ENCODE assay signal across 8 mouse cellular contexts in the genomic region with DNA sequence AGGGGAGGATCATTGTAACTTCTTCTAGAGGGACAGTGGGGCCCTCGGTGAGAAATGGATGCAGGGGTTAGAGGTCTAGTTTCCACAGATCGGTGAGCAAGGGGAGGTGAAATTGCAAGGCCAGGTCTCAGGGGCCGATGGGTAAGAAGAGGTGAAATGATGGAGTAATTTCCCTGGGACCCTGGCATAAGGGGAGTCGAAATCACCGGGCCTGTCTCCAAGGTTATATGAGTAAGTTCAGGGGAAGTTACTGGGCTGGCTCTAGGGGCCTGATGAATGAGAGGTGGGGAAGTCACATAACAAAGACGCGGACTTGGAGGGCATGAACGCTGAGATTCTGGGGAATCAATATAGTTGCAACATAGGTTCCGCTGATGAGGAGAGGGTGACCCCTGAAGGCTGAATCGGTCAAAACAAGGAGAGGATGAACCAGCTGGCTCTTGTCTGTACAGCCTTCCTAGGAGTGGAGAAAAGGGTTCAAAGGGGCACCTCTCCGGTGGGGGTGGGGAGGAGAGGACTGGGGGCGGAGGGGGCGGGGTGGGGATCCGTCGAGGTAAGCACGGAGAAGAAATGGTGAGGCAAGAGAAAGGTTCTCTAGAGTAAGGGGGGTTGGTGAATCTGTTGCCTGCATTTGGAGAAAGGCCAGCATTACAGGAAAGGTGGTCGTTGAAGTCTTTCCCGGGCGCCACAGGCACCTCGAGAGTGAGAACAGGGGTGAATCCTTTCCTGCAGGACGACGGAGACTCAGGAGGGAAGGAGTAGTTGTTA. TPM values are rescaled to one million over a fixed set of nuclear protein-coding genes. Genes with fewer than 3 reads are reported as not detected.
A peak's percentile ranks its signal among the peaks of the same experiment; 100 is the strongest.
DNase-seq lines count a peak whose midpoint lies in the region; ATAC-seq and TF ChIP-seq lines count a peak whose summit lies in the region.

No protein-coding gene starts in this region.

- peak; percentile 65 for TF ChIP-seq CTCF in liver, postnatal 0 days (IDR thresholded peaks at IDR 0.05; ENCODE audit: low read depth)

- TF ChIP-seq EP300 in liver, postnatal 0 days (IDR thresholded peaks at IDR 0.05; ENCODE audit: low read depth) = no peak

- H3K9ac ChIP-seq in forebrain, embryonic 14.5 days (ENCODE audit: low read length) = peak overlapping the region; percentile 68
- H3K9ac ChIP-seq in intestine, embryonic 15.5 days = peak overlapping the region; percentile 56
- peak overlapping the region; percentile 53 for H3K9ac ChIP-seq in liver, postnatal 0 days (replicated peaks)
- peak overlapping the region; percentile 52 for H3K9ac ChIP-seq in neural tube, embryonic 11.5 days (ENCODE audit: low read length)

- peak; percentile 28 for DNase-seq in ovary, postnatal 36 days (ENCODE audit: low spot score)
- DNase-seq in ovary, postnatal 10 days (ENCODE audit: low spot score) = no peak
- peak; percentile 54 for DNase-seq in cerebellum, adult 11-12 months
- DNase-seq in forebrain, embryonic 14.5 days (ENCODE audit: low spot score) = peak; percentile 45
- DNase-seq in liver, postnatal 0 days = peak; percentile 53
- peak; percentile 58 for DNase-seq in neural tube, embryonic 11.5 days (ENCODE audit: low spot score)
- no peak for DNase-seq in gastrocnemius, adult 8-10 months (ENCODE audit: low spot score in 2 of 2)

- ATAC-seq in forebrain, embryonic 14.5 days = peak; percentile 18
- peak; percentile 59 for ATAC-seq in intestine, embryonic 15.5 days
- ATAC-seq in liver, postnatal 0 days = peak; percentile 55
- ATAC-seq in neural tube, embryonic 11.5 days (ENCODE audit: insufficient read depth, low FRiP score, low TSS enrichment) = peak; percentile 39; the same call in 1 of the 2 replicates

- H3K9me3 ChIP-seq in forebrain, embryonic 14.5 days (replicated peaks; ENCODE audit: control insufficient read depth, low read length) = no peaks in the 10 kb centered on the region
- no peaks in the 10 kb centered on the region for H3K9me3 ChIP-seq in intestine, embryonic 15.5 days
- H3K9me3 ChIP-seq in liver, postnatal 0 days (ENCODE audit: low read length) = no peaks in the 10 kb centered on the region
- H3K9me3 ChIP-seq in neural tube, embryonic 11.5 days (ENCODE audit: control insufficient read depth, low read length) = no peaks in the 10 kb centered on the region

- H3K36me3 ChIP-seq in forebrain, embryonic 14.5 days (ENCODE audit: control insufficient read depth, insufficient read depth, low read length) = peaks cover 3% of the 10 kb centered on the region; the same call in 1 of the 2 replicates
- 0 out of 2 replicates have a peak, but pooled peaks cover 3% of the 10 kb centered on the region for H3K36me3 ChIP-seq in intestine, embryonic 15.5 days
- no peaks in the 10 kb centered on the region; the same call in none of the 2 replicates for H3K36me3 ChIP-seq in liver, postnatal 0 days (replicated peaks; ENCODE audit: insufficient read depth, low read length)
- H3K36me3 ChIP-seq in neural tube, embryonic 11.5 days (ENCODE audit: control insufficient read depth, insufficient read depth, low read length) = no peaks in the 10 kb centered on the region

- peak overlapping the region; percentile 87; the same call in 1 of the 2 replicates for H3K27ac ChIP-seq in forebrain, embryonic 14.5 days (ENCODE audit: low read depth, low read length)
- peak overlapping the region; percentile 92 for H3K27ac ChIP-seq in intestine, embryonic 15.5 days
- peak overlapping the region; percentile 87 for H3K27ac ChIP-seq in liver, postnatal 0 days (ENCODE audit: low read depth)
- peak overlapping the region; percentile 79; the same call in 1 of the 2 replicates for H3K27ac ChIP-seq in neural tube, embryonic 11.5 days (ENCODE audit: low read depth, low read length)

- WGBS in forebrain, embryonic 14.5 days = 12% methylated on average over 21 of the region's 22 CpGs
- WGBS in intestine, embryonic 15.5 days = 5% methylated on average over 22 of the region's 22 CpGs
- WGBS in liver, postnatal 0 days (ENCODE audit: insufficient replicate concordance) = 6% methylated on average over 22 of the region's 22 CpGs
- 9% methylated on average over 22 of the region's 22 CpGs for WGBS in neural tube, embryonic 11.5 days

- H3K4me2 ChIP-seq in forebrain, embryonic 14.5 days (ENCODE audit: low read length) = peak overlapping the region; percentile 67
- H3K4me2 ChIP-seq in intestine, embryonic 15.5 days (replicated peaks) = peak overlapping the region; percentile 86
- H3K4me2 ChIP-seq in liver, postnatal 0 days (ENCODE audit: low read depth, low read length) = peak overlapping the region; percentile 84
- peak overlapping the region; percentile 81 for H3K4me2 ChIP-seq in neural tube, embryonic 11.5 days (ENCODE audit: low read depth)

- H3K4me3 ChIP-seq in forebrain, embryonic 14.5 days (ENCODE audit: low read depth, low read length) = peak overlapping the region; percentile 55
- H3K4me3 ChIP-seq in intestine, embryonic 15.5 days (replicated peaks) = peak overlapping the region; percentile 58
- peak overlapping the region; percentile 59 for H3K4me3 ChIP-seq in liver, postnatal 0 days (ENCODE audit: low read depth, low read length)
- H3K4me3 ChIP-seq in neural tube, embryonic 11.5 days (ENCODE audit: low read depth, low read length) = peak overlapping the region; percentile 45

- H3K4me1 ChIP-seq in forebrain, embryonic 14.5 days (ENCODE audit: control insufficient read depth, insufficient read depth, low read length) = peaks cover 7% of the 10 kb centered on the region; the same call in 1 of the 2 replicates
- H3K4me1 ChIP-seq in intestine, embryonic 15.5 days (replicated peaks) = 0 out of 2 replicates have a peak, but pooled peaks cover 10% of the 10 kb centered on the region
- peaks cover 10% of the 10 kb centered on the region for H3K4me1 ChIP-seq in liver, postnatal 0 days (ENCODE audit: insufficient read depth)
- no peaks in the 10 kb centered on the region; the same call in 1 of the 2 replicates for H3K4me1 ChIP-seq in neural tube, embryonic 11.5 days (ENCODE audit: control insufficient read depth, insufficient read depth, low read length)

- no peaks in the 10 kb centered on the region for H3K27me3 ChIP-seq in forebrain, embryonic 14.5 days (replicated peaks; ENCODE audit: control insufficient read depth, insufficient read depth, low read length)
- no peaks in the 10 kb centered on the region for H3K27me3 ChIP-seq in intestine, embryonic 15.5 days (replicated peaks)
- H3K27me3 ChIP-seq in liver, postnatal 0 days (ENCODE audit: insufficient read depth, low read length) = no peaks in the 10 kb centered on the region
- no peaks in the 10 kb centered on the region for H3K27me3 ChIP-seq in neural tube, embryonic 11.5 days (ENCODE audit: control insufficient read depth, insufficient read depth, low read length)

RNA-seq across cellular contexts. Expression of a gene that starts 1.0 kb away (rescaled TPM):
- polyA plus RNA-seq in forebrain, embryonic 14.5 days (2014; fragmentation: Nextera tagmentation; extraction: Ambion mirVana) = 14.2 and 15.3 TPM in 2 replicates
- polyA plus RNA-seq in intestine, embryonic 15.5 days (2015; fragmentation: Nextera tagmentation; extraction: Ambion mirVana) = 30.1 and 31.0 TPM in 2 replicates
- polyA plus RNA-seq in liver, postnatal 0 days (2015; fragmentation: Nextera tagmentation; extraction: Ambion mirVana) = 8.4 and 8.7 TPM in 2 replicates
- 21.0 and 21.2 TPM in 2 replicates for polyA plus RNA-seq in neural tube, embryonic 11.5 days (2014; fragmentation: Nextera tagmentation; extraction: Ambion mirVana)
- 10 to 100 TPM; 13.3 to 13.5 (median 13.4) TPM for total RNA-seq in gastrocnemius, adult 8-10 months (2022)

RNA-seq across cellular contexts. Expression of a gene that starts 22.2 kb away (rescaled TPM):
- 479 and 583 TPM in 2 replicates for polyA plus RNA-seq in forebrain, embryonic 14.5 days (2014; fragmentation: Nextera tagmentation; extraction: Ambion mirVana)
- 636 and 732 TPM in 2 replicates for polyA plus RNA-seq in intestine, embryonic 15.5 days (2015; fragmentation: Nextera tagmentation; extraction: Ambion mirVana)
- polyA plus RNA-seq in liver, postnatal 0 days (2015; fragmentation: Nextera tagmentation; extraction: Ambion mirVana) = 563 and 605 TPM in 2 replicates
- polyA plus RNA-seq in neural tube, embryonic 11.5 days (2014; fragmentation: Nextera tagmentation; extraction: Ambion mirVana) = 455 and 456 TPM in 2 replicates
- 100 to 1,000 TPM; 732 to 881 (median 822) TPM for total RNA-seq in gastrocnemius, adult 8-10 months (2022)

RNA-seq across cellular contexts. Expression of a gene that starts 22.4 kb away (rescaled TPM):
- 67.9 and 74.0 TPM in 2 replicates for polyA plus RNA-seq in forebrain, embryonic 14.5 days (2014; fragmentation: Nextera tagmentation; extraction: Ambion mirVana)
- 70.9 and 71.6 TPM in 2 replicates for polyA plus RNA-seq in intestine, embryonic 15.5 days (2015; fragmentation: Nextera tagmentation; extraction: Ambion mirVana)
- polyA plus RNA-seq in liver, postnatal 0 days (2015; fragmentation: Nextera tagmentation; extraction: Ambion mirVana) = 22.9 and 23.3 TPM in 2 replicates
- polyA plus RNA-seq in neural tube, embryonic 11.5 days (2014; fragmentation: Nextera tagmentation; extraction: Ambion mirVana) = 74.2 and 84.9 TPM in 2 replicates
- 10 to 100 TPM; 16.3 to 22.4 (median 18.6) TPM for total RNA-seq in gastrocnemius, adult 8-10 months (2022)

RNA-seq across cellular contexts. Expression of a gene that starts 35.0 kb away (rescaled TPM):
- 7.0 and 7.3 TPM in 2 replicates for polyA plus RNA-seq in forebrain, embryonic 14.5 days (2014; fragmentation: Nextera tagmentation; extraction: Ambion mirVana)
- polyA plus RNA-seq in intestine, embryonic 15.5 days (2015; fragmentation: Nextera tagmentation; extraction: Ambion mirVana) = 48.2 and 57.6 TPM in 2 replicates
- polyA plus RNA-seq in liver, postnatal 0 days (2015; fragmentation: Nextera tagmentation; extraction: Ambion mirVana) = 31.4 and 34.2 TPM in 2 replicates
- 1.9 and 2.1 TPM in 2 replicates for polyA plus RNA-seq in neural tube, embryonic 11.5 days (2014; fragmentation: Nextera tagmentation; extraction: Ambion mirVana)
- total RNA-seq in gastrocnemius, adult 8-10 months (2022) = under 1 TPM in 3 of 4 experiments, not detected in 1; 0.07 to 0.35 (median 0.12) TPM

Comparison
In these comparisons a context has a peak if more than half of its experiments do, and no peak if none do; other contexts are left out.
1. DNase-seq: peak in ovary, postnatal 36 days (single experiment), cerebellum, adult 11-12 months (single experiment), forebrain, embryonic 14.5 days (single experiment), liver, postnatal 0 days (single experiment) and neural tube, embryonic 11.5 days (single experiment); none in ovary, postnatal 10 days (single experiment) and gastrocnemius, adult 8-10 months (0 of 2).
2. Peak in every context shown above with its lines, with median percentiles within 50 percentile points of each other: ATAC-seq, H3K27ac ChIP-seq, H3K4me2 ChIP-seq, H3K4me3 ChIP-seq and H3K9ac ChIP-seq.